Mouse (Mus musculus) gastrocnemius, postnatal 25 days (tissue): Measurements from ENCODE around the gene Gnaz. TPM values are rescaled to one million over a fixed set of nuclear protein-coding genes. Genes with fewer than 3 reads are reported as not detected.

Experiments used
- DNase-seq: peaks from one replicate; pipeline ENCODE4 v3.0.0; 2022
- long read RNA-seq, 2 experiments: library from polyadenylated mRNA; stranded (forward); transcript quantifications; one replicate each; pipeline ENCODE4 v2.0.0; 2021
- total RNA-seq, 2 experiments: library from RNA; stranded (reverse); gene quantifications; 1 replicate in 1 of 2; 2 replicates in 1 of 2; pipeline ENCODE4 v1.2.3; 2021

Gene Gnaz
- under 1 TPM; 0.24 to 0.26 TPM for total RNA-seq
- long read RNA-seq, experiment 1, partial matches to known transcripts: 0 of 1 reads
- long read RNA-seq, experiment 1, other reads (novel, unspliced or antisense): 1 of 1 reads
- long read RNA-seq, experiment 2: 0 reads

DNA sequence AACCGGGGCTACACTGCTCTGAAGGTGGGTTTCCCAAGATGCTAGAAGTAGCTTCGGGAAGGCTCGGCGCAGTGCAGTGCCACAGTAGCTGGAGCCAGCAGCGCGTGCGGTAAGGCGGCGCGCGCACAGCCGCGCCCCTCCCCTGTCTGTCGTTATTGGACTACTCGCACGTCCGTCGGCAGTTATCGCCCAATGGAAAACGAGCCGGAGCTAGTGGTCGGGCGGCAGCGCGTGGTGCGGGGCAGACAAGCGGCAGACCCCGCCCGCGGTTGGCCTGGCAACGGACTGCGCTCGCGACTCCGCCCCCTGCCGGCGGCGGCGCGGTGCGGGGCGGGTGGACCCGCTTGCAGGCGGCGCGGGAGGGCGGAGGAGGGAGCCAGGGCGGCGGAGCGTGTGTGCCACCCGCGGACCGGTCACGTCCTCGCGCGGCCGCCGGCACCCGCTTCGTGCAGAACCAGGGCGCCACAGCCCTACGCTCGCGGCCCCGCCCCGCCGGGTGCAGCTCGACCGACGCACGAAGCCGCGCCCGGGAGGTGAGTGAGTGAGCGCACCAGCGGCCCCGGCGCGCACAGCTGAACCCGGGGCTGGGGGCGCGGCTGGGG lies at the start of gene Gnaz:
Gene Gnaz, plus strand, starts transcription at position 328 of the 602 bp plus-strand sequence.
- DNase-seq: peak; percentile 95

DNA sequence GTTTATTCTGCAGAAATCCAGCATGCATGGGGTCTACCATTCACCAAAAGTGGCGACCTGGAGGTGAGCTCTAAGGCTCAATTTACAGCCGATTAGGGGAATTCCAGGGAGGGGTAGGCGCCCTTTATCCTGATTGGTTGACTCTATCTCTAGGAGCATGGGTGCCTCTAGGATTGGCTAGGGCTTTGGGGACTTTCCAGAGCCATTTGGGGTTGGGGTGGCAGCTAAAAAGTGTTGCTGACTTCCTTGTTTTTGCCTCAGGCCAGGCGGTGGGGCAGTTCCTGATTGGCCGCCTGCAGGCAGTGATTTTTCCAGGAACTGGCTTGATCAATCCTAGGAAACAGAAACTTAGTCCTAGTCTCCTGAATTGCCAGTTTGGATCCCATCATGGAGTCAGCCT lies 47.7 kb upstream of the Gnaz start:
- DNase-seq: no peak

DNA sequence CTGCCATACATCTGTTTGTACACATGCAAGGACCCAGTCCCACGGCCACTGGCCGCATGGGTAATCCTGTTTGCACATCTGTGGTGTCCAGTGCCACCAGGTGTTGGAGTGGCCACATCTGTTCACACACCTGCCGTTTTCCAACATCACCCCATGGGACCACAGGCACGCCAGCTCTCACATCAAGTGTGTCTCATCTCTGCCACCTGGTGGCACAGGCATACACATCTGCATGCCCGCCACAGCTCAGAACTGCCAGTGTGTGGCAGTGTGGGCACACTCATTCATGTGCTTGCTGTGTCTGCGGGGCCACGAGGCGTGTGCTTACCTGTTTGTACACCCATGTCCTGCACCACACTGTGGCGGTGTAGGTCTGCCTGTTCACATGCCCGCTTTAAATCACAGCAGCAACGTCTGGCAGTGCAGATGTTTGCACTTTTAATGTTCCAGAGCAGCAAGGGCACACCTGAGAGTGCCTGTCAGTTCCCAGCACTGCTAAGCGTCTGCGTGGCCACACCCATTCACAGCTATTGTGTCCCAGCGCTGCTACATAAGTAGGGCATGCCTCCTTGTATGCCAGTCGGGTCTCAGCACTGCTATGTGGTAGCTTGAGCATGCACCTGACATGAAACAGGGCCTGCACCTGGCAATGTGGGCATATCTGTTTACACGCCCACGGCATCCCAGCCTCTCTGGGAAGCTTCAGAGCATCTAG lies 46.0 kb upstream of the Gnaz start:
- no peak for DNase-seq

DNA sequence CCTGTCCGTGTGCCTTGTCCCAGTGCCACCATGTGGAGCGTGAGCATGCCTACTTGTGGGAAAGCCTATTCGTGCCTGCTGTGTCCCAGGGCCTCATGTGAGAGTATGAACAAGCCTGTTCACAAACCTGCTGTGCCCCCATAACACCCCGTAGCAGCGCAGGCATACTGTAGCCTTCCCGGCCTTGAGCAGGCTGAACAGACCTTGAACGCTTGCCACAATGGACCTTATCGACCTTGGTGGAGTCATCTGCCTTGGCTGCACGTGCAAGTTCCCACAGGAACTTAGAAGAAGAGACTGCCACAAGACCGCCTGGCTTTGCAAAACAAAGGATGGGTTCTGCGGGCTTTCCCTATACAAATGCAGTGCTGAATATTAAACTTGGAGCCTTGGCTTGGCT lies 45.4 kb upstream of the Gnaz start:
- no peak for DNase-seq

DNA sequence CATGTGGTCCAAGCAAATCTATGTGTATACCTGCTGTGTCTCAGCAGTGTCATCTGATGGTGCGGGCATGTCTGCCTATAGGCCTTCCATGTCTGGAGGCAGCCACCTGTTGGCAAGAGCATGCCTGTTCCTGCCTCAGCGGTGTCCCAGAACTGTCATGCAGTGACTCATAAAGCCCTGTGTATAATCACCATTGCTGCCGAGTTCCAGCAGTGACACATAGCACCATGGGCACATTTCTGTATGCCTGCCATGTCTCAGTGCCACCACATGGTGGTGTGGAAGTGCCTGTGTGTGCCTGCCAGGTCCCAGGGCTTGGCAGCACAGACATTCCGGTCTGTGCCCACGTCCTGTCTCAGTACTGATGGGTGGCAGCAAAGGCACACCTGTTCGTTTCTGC lies 44.2 kb upstream of the Gnaz start:
- no peak for DNase-seq

DNA sequence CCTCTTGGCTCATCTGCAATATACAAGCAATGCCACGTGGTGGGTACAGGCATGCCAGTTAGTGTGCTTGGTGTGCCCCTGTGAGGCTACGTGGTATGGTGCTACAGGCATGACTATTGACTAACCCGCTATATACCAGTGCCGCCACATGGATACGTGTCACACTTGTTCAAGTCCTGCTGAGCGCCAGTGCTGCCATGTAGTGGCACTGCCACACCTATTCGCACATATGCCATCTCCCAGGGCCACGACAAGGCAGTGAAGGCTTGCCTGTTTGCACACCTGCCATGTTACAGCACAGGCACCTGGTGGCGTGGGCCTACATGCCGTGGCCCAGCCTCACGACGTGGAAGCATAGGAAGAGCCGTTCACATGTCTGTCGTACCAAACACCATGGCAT lies 42.7 kb upstream of the Gnaz start:
- no peak for DNase-seq

DNA sequence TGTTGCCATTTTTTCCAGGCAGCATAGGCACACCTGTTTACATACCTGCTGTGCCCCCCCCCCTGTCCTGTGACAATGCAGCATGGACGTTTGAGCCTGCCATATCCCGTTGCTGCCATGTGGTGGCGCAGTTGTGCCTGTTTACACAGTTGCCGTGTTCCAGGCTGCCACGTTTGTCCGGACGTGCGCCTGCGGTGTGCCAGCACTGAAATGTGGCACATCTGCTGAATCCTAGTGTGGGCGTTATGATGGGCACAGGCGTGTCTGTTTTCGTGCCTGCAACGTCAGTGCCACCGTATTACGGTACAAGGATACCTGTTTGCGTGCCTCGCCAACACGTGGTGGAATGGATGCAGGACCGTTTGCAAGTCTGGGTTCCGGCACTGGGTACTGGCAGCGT lies 41.7 kb upstream of the Gnaz start:
- DNase-seq: no peak

DNA sequence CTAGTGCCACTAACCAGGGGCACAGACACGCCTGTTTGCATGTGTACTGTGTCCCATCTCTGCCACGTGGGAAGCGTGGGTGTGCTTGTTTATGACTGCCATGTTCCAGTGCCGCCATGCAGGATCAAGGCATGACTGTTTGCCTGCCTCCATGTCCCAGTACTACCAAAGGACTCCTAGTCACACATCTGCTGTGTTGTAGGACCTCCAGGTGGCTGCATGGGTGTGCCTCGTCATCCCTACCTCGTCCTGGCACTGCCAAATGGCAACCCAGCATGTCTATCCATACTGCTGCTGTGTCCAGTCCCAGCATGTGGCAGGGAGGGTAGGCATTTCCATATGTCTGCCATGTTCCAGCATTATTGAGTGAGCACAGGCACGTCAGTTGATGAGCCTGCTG lies 38.7 kb upstream of the Gnaz start:
- DNase-seq: no peak

DNA sequence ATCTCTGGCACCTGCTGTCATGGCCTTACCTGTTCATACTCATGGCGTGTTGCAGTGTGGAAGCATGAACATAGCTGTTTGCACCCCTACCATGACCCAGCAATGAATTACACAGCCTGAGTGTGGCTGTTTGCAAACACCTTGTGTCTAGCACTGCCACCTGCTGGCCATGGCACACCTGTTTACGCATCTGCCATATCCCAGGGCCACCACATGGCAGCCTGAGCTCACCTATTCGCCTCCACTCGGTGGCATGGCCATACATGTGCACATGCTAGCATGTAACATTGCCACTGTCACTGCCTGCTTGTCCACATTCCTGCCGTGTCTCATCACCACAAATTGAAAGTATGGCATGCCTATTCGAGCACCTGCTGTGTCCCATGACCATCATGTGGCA lies 37.4 kb upstream of the Gnaz start:
- no peak for DNase-seq

DNA sequence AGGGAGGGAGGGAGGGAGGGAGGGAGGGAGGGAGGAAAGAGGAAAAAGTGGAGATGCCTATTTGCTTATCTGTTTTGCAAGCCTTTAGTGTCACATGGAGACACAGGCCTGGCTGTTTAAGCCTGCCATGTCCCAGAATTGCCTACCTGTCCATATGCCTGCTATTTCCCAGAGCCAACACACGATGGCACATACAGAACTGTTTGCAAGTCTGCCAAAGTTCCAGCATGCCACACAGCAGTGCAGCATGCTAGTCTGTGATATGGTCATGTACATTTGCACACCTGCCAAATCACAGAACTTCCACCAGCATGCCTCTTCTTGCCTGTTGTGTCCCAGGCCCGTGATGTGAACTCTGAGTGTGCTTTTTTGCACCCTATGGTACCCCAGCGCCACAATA lies 36.4 kb upstream of the Gnaz start:
- no peak for DNase-seq

DNA sequence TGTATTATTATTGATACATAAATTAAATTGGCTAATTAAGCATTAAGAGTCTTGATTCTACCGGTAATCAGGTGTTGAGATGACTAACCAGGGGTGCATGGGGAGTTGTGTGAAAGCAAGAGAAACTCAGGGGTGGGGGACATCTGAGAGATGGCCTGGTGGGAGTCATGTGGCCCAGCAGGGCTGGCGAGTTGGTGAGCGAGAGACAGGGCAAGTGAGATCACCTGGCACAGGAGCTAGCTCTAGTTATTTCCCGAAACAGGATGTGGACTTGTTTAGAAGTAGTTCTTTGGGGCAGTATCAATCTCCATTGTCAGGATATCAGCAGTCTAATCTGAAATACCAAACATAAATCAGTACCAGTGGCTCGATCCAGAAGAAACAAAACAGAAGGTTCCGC lies 35.3 kb upstream of the Gnaz start:
- no peak for DNase-seq

DNA sequence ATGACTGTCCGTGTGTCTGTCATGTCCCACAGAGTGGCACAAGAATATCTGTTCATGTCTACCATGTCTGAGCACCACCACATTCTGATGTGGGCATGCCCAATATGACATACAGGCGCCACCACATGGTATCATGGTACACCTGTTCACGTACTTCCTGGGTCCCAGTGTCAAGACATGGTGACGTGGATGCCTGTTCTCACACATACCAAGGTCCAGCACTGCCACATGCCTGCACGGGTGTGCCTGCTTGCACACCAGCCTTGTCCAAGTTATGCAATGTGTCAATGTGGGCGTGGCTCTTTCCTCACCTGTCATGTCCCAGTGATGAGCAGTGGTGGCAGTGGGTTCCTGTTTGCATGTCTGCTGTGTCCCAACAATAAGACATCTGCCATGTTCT lies 34.5 kb upstream of the Gnaz start:
- no peak for DNase-seq

DNA sequence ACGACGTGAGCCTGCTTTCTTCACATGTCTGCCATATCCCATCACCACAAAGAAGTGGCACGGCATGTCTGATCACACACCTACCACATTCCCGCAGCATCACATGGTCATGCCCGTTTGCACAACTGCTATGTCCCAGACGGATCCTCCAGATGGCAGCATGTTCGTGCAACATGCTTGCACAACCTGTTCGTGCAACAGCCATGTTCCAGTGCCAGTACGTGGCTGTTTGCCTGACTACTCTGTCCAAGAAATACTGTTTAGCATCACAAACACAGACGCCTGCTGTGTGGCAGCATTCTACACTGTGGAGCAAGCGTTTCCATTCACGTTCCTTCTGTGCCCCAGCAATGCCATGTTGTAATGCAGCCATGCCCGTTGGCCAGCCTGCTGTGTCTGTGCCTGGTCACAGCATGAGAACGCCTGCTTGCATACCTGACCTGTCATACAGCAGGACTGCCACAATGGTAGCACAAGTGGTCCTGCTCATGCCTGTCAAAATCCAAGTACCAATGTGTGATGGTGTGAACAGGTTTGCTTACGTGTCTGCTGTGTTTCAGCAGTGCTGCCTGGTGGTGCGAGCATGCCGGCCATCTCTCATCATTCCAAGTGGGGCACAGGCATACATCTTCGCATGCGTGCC lies 33.3 kb upstream of the Gnaz start:
- no peak for DNase-seq

DNA sequence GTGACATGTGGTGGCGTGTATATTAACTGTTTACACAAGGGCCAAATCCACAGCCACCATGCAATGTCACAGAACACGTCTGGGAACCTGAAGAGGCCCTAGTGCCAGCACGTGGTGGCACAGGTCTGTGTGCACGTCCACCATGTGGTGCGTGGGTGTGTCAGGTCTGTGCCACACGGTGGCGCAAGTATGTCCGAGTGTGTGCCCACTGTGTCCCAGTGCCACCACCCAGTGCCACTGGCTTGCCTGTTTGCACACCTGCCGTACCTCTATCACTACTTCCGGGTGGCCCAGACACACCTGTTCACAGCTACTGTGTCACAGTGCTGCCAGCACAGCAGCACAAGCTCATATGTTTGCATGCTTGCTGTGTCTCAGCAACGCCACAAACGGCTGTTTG lies 32.5 kb upstream of the Gnaz start:
- no peak for DNase-seq

DNA sequence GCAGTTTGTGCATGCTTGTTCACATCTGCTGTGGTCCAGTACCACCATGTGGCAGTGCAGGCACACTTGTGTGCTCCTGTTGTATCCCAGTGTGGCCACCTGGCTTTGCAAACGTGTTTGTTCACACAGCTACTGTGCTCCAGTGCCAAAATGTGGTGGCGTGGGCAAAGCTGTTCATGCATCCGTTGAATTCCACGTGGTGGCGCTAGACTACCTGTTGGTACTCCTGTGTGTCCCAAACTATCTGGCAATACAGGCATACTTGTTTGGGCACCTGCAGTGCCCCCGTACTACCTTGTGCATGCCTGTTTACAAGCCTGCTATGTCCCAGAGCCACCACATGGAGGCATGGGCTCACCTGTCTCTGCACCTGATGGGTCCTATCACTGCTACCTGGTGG lies 32.0 kb upstream of the Gnaz start:
- no peak for DNase-seq

DNA sequence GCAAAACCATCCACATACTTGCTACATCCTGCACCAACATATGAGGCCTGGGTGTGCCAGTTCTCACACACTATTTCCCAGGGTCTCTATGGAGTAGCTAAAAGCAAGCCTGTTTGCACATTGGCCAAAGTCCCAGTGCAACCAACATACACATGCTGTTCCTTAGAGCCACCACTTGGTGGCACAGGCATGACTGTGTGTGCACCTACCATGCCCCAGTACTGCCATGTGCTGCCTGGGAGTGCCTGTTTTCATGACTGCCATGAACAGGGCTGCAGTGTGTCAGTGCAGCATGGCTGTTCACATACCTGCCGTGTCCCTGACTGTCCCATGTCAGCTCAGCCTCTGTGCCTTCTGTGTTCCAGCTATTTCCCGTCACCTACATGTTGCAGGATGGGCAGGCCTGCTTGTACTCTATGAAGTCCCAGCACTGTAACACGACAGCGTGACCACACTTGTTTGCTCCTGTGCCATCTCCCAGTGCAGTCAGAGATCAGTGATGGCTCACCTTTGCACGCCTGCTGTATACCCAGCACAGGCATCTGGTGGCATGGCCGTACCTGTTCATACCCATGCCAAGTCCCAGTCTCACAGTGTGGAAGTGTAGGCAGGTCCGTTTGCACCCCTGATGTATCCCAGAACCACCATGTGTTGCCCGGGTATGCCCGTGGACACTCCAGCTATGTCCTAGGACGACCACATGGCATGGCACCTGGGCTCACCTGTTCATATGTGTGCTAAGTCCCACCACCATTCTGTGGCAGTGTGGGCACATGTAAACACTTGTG lies 29.8 kb upstream of the Gnaz start:
- DNase-seq: no peak

DNA sequence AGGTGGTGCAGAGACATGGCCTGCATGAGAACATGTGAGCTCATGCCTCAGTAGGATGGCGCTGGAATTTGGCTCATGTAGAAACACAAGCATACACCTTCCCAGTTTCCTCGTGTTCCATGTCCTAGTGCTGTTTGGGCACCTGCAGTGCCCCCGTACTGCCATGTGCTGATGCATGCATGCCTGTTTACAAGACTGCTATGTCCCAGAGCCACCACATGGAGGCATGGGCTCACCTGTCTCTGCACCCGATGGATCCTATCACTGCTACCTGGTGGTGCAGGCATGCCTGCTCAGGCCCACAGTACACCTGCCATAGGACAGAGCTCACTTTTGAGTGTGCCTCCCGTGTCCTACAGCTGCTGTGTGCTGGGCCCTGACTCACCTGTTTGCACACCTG lies 28.6 kb upstream of the Gnaz start:
- DNase-seq: no peak

DNA sequence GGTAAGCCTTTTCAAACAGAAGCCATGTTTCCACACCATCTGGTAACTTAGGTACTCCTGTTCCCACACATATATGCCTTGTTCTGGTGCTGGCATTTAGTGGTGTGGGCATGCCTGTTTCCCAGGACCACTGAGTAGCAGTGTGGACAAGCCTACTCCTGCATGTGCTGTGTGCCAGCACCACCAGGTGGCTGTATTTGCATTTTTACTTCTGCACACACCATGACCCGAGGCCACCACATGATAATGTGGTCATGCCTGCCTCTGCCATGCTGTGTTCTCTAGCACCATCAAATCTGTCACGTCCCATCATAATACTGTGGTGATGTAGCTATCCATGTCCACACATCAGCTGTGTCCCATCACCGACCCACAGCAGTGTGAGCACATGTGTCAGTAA lies 27.7 kb upstream of the Gnaz start:
- DNase-seq: no peak

DNA sequence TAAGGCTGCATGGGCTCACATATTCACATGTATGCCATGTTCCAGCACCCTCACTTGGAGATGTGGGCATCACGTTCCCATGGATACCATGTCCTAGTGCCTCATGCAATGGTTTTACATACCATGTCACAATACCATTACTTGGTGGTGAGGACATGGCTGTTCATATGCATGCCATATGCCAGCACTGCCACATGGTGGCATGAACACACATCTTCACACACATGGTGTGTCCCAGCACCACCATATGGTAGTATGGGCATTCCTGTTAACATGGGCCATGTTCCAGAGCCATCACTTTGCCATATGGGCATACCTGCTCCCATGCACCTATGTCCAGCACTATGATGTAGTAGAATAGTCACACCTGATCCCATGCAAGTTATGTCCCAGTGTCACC lies 26.2 kb upstream of the Gnaz start:
- DNase-seq: no peak

DNA sequence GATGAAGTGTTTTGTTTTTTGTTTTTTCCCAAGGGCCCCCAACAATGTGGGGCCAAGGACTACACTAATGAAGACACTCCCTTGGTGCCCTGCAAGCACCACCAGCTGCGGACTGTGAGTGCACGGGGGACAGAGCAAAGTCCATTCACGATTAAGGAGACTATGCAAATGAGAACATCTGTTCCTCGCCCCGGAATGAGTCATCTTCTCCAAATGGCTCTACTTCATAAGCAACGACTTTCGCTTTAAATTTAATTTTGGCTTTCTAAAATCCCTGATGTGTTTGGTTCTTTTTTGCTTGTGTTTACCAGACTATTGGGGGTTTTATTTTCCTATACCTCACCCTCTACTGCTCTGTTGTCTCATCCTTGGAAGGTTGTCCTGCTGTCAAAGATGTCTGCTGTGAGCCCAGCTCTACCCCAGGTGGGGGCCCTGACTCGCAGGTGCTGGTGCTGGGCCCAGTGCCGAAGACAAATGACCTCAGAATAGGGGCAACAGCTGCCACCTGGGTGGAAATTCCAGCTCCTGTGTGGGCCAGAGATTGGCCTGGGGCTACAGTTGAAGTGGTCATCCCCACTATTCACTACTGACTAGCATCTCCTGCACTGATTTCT lies 14.0 kb upstream of the Gnaz start:
- DNase-seq: no peak

DNA sequence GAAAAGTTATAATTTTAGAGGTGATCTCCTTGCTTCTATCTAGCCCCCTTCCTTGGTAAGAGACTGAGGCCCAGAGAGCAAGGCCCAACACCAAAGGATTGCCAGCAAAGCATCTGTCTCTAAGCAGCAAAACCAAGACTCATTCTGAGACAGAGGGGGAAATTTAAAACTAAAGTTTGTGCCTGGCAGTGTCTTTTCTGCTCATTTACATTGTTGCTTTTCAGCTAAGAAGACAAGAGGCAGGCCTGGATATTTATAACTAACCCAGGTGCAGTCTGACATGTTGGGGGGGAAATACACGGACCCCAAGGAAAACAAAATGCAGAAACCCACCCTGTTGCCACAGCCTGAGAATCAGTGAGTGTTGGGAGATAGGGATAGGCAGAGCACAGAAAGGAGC lies 2.6 kb upstream of the Gnaz start:
- DNase-seq: no peak

DNA sequence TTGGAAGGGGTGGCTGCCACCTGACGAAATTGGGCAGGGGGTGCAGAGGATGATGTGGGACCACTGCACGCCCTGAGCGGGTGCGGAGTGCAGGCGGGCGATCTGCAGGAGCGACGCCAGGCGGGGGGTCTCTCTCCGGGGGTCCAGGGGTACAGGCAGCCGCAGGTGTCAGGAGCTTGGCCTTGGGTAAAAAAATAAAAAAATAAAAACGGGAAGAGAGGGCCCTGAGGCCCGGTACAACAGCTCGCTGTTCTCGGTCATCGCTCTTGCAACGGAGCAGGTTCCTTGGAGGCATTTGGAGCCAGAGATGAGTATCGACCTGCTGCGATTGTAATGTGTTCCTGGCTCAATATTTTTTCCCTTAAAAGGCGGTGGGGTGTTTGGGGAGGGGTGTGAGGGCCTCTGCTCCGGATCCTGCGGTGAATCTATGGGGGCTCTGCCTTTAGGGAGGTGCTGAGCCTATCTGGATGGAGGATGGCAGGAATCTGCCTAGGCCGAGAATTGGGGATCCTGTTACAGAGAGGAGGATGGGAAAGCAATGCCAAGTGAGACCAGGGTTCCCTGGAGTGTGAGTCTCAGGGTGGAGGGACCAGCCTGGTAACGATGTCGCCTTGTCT lies 782 bp downstream of the Gnaz start:
- DNase-seq: no peak
